Mouse (Mus musculus) limb, embryonic 13.5 days (tissue): ENCODE results near the gene Nudc. TPM values are rescaled to one million over a fixed set of nuclear protein-coding genes. Genes with fewer than 3 reads are reported as not detected.

ENCODE experiments used
- ATAC-seq: fragments of 200-750 bp; cut with Nextera tagmentation; 2 replicates; pipeline ENCODE4 v1.8.0; 2017; ENCODE audit warnings: low read depth, moderate number of reproducible peaks, moderate TSS enrichment; ENCODE audit not compliant: low FRiP score
- H3K27ac ChIP-seq: fragments of 300-500 bp; sonication (generic); 2 replicates; pipeline ENCODE4 v1.5.1; 2015; ENCODE audit warnings: inconsistent platforms, mild to moderate bottlenecking, moderate library complexity
- H3K27me3 ChIP-seq: fragments of 300-500 bp; sonication (generic); 2 replicates; pipeline ENCODE4 v1.6.1; 2015; ENCODE audit warnings: mild to moderate bottlenecking, inconsistent platforms
- H3K36me3 ChIP-seq: fragments of 300-500 bp; sonication (generic); 2 replicates; pipeline ENCODE4 v1.6.1; 2015; ENCODE audit warnings: inconsistent platforms, mild to moderate bottlenecking, moderate library complexity
- H3K4me1 ChIP-seq: fragments of 300-500 bp; sonication (generic); 2 replicates; pipeline ENCODE4 v1.6.1; 2015; ENCODE audit warnings: inconsistent platforms
- H3K4me2 ChIP-seq: fragments of 300-500 bp; sonication (generic); replicated peaks from 2 replicates; pipeline ENCODE4 v1.6.1; 2015; ENCODE audit warnings: inconsistent platforms, mild to moderate bottlenecking, moderate library complexity
- H3K4me3 ChIP-seq: fragments of 300-500 bp; sonication (generic); 2 replicates; pipeline ENCODE4 v1.5.1; 2015; ENCODE audit warnings: moderate library complexity, mild to moderate bottlenecking, inconsistent platforms
- H3K9ac ChIP-seq: fragments of 300-500 bp; sonication (generic); 2 replicates; pipeline ENCODE4 v1.6.1; 2015; ENCODE audit warnings: mild to moderate bottlenecking, inconsistent platforms
- H3K9me3 ChIP-seq: fragments of 300-500 bp; sonication (generic); 2 replicates; pipeline ENCODE4 v1.6.1; 2016; ENCODE audit warnings: inconsistent platforms
- WGBS: fragments of 180-500 bp; shearing (Covaris S2); methylation state at CpG from one replicate; pipeline ENCODE4 v1.1.7; 2015; 5-methylcytosine and 5-hydroxymethylcytosine counted together
- polyA plus RNA-seq: library from polyadenylated mRNA; unstranded; fragments of >200 nt; fragmentation: Nextera tagmentation; extraction: Ambion mirVana; gene quantifications from 2 replicates; pipeline ENCODE4 v1.2.1, GENCODE M21; 2015

The Nudc gene
- polyA plus RNA-seq, 1 experiment from 2014 or later: 291 TPM

GRCm38 (mm10) chr4:133567251-133567650, 21.5 kb upstream of the Nudc start:
- Histone ChIP-seq H3K9ac (no peak overlapping the region), H3K4me2 (no peak overlapping the region), H3K9me3 (peaks cover 3% of the 10 kb centered on the region; the same call in 1 of the 2 replicates), H3K36me3 (no peaks in the 10 kb centered on the region), H3K27ac (no peak overlapping the region), H3K4me3 (no peak overlapping the region), H3K27me3 (no peaks in the 10 kb centered on the region), H3K4me1 (no peaks in the 10 kb centered on the region)
- ATAC-seq: no peak
- WGBS: 15% methylated on average over 8 of the region's 8 CpGs

GRCm38 (mm10) chr4:133563123-133563571, 17.4 kb upstream of the Nudc start:
- no peak overlapping the region for H3K4me3 ChIP-seq
- WGBS: 73% methylated on average over 11 of the region's 11 CpGs
- no peak for ATAC-seq

DNA sequence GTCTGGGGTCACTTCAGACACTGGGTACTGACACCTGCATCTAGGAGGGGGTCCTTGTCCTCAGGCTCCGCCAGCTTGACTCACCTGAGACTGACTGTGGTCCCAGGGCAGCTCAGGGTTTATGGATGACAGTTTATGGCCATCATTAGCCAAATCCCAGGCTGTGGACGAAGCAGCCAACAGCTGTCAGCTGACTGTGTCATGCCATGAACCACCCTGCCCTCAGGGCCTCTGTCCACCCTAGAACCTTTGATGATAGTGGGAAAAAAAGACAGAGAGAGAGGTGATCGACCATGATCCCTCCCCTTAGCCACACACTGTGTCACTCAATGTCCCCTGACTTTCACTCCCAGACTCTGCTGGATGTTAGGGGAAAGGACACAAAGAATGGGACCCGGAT, 15.8 kb upstream of the Nudc start:
- Histone ChIP-seq H3K27me3 (no peaks in the 10 kb centered on the region), H3K4me2 (no peak overlapping the region), H3K9me3 (peaks cover 3% of the 10 kb centered on the region; the same call in 1 of the 2 replicates), H3K4me1 (no peaks in the 10 kb centered on the region), H3K27ac (no peak overlapping the region), H3K9ac (no peak overlapping the region), H3K4me3 (no peak overlapping the region), H3K36me3 (no peaks in the 10 kb centered on the region)
- ATAC-seq: no peak
- WGBS: 58% methylated on average over 4 of the region's 4 CpGs

More at GRCm38 (mm10) chr4:133563123-133563571, 17.4 kb upstream of the Nudc start:
- H3K9me3 ChIP-seq: peaks cover 3% of the 10 kb centered on the region; the same call in 1 of the 2 replicates
- no peak overlapping the region for H3K4me2 ChIP-seq
- H3K9ac ChIP-seq: no peak overlapping the region
- no peaks in the 10 kb centered on the region for H3K27me3 ChIP-seq
- no peaks in the 10 kb centered on the region for H3K36me3 ChIP-seq
- H3K4me1 ChIP-seq: no peaks in the 10 kb centered on the region
- no peak overlapping the region for H3K27ac ChIP-seq

GRCm38 (mm10) chr4:133559846-133560245, 14.1 kb upstream of the Nudc start:
- no peak for ATAC-seq
- H3K27ac ChIP-seq: no peak overlapping the region
- no peaks in the 10 kb centered on the region for H3K36me3 ChIP-seq
- peaks cover 3% of the 10 kb centered on the region; the same call in 1 of the 2 replicates for H3K9me3 ChIP-seq
- H3K9ac ChIP-seq: no peak overlapping the region
- H3K4me1 ChIP-seq: no peaks in the 10 kb centered on the region
- 79% methylated on average over 4 of the region's 4 CpGs for WGBS
- no peak overlapping the region for H3K4me2 ChIP-seq
- H3K4me3 ChIP-seq: no peak overlapping the region
- H3K27me3 ChIP-seq: peaks cover 5% of the 10 kb centered on the region; the same call in 1 of the 2 replicates

DNA sequence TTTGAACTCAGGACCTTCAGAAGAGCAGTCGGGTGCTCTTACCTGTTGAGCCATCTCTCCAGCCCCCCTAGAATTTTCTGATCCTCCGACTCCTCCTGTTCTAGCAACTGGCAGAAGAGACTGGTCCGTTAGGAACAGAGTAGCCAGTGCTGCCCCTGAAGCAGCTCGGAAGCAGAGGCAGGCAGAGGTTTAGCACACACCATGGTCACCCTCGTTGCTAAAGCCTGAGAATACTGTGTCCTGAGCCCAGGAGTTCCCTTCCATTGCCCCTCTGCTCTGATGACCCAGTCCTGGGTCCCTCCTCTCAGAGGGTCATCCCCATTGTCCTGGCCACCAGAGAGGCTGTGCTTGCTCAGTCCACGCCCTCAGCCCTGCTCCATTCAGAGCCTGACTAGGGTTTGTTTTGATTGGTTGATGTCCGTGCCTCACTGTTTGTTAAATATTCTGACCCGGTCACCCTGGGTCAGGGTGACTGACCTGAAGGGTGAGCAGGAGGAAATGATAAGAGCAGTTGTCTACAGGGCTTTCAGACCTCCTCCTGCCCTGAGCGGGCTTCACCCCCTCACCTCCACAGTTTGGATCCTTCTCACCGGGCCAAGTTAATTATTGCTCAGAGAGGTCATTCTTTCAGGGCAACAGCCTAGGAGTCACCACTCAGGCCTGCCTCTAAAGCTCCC, 11.4 kb upstream of the Nudc start:
- whole genome bisulfite sequencing: 38% methylated on average over 10 of the region's 10 CpGs
- no peaks in the 10 kb centered on the region for H3K9me3 ChIP-seq
- H3K27ac ChIP-seq: no peak overlapping the region
- peaks cover 22% of the 10 kb centered on the region; the same call in 1 of the 2 replicates for H3K27me3 ChIP-seq
- H3K4me1 ChIP-seq: no peaks in the 10 kb centered on the region
- no peak for ATAC-seq
- H3K4me3 ChIP-seq: no peak overlapping the region
- H3K9ac ChIP-seq: no peak overlapping the region
- no peak overlapping the region for H3K4me2 ChIP-seq
- H3K36me3 ChIP-seq: no peaks in the 10 kb centered on the region

GRCm38 (mm10) chr4:133553448-133554330, 7.9 kb upstream of the Nudc start:
- H3K27ac ChIP-seq: no peak overlapping the region
- H3K9me3 ChIP-seq: no peaks in the 10 kb centered on the region
- H3K4me1 ChIP-seq: no peaks in the 10 kb centered on the region
- H3K36me3 ChIP-seq: no peaks in the 10 kb centered on the region
- no peak overlapping the region for H3K4me2 ChIP-seq
- 72% methylated on average over 19 of the region's 19 CpGs for WGBS
- H3K27me3 ChIP-seq: peaks cover 27% of the 10 kb centered on the region; the same call in 1 of the 2 replicates
- no peak for ATAC-seq
- H3K9ac ChIP-seq: no peak overlapping the region
- no peak overlapping the region for H3K4me3 ChIP-seq

- Histone ChIP-seq H3K4me2 (no peak within 1 kb of the TSS), H3K36me3 (no peaks in the 10 kb centered on the region), H3K9me3 (peaks cover 2% of the 10 kb centered on the region; the same call in 1 of the 2 replicates), H3K27me3 (peaks cover 27% of the 10 kb centered on the region; the same call in 1 of the 2 replicates), H3K27ac (no peak within 1 kb of the TSS), H3K4me3 (no peak within 1 kb of the TSS), H3K9ac (no peak within 1 kb of the TSS), H3K4me1 (no peaks in the 10 kb centered on the region)
- ATAC-seq: no peak
- 73% methylated on average over 10 of the region's 10 CpGs for WGBS
These were observed 7.1 kb upstream of the Nudc start, which contains the start of gene Nr0b2 for GRCm38 (mm10) chr4:133552768-133553447. Gene Nr0b2, plus strand, starts transcription at chr4:133553376.

- Histone ChIP-seq H3K4me2 (no peak overlapping the region), H3K36me3 (no peaks in the 10 kb centered on the region), H3K4me1 (no peaks in the 10 kb centered on the region), H3K4me3 (no peak overlapping the region), H3K27me3 (peaks cover 27% of the 10 kb centered on the region; the same call in 1 of the 2 replicates), H3K27ac (no peak overlapping the region), H3K9ac (no peak overlapping the region), H3K9me3 (peaks cover 2% of the 10 kb centered on the region; the same call in 1 of the 2 replicates)
- no peak for ATAC-seq
- 75% methylated on average over 1 of the region's 1 CpGs for WGBS
These were observed 6.2 kb upstream of the Nudc start for GRCm38 (mm10) chr4:133552029-133552428.

GRCm38 (mm10) chr4:133536652-133537051, 9.1 kb downstream of the Nudc start:
- Histone ChIP-seq H3K27me3 (no peaks in the 10 kb centered on the region), H3K4me1 (no peaks in the 10 kb centered on the region), H3K27ac (no peak overlapping the region), H3K4me3 (no peak overlapping the region), H3K9ac (no peak overlapping the region), H3K36me3 (peaks cover 98% of the 10 kb centered on the region), H3K9me3 (no peaks in the 10 kb centered on the region), H3K4me2 (no peak overlapping the region)
- no peak for ATAC-seq
- WGBS: 88% methylated on average over 5 of the region's 5 CpGs

DNA sequence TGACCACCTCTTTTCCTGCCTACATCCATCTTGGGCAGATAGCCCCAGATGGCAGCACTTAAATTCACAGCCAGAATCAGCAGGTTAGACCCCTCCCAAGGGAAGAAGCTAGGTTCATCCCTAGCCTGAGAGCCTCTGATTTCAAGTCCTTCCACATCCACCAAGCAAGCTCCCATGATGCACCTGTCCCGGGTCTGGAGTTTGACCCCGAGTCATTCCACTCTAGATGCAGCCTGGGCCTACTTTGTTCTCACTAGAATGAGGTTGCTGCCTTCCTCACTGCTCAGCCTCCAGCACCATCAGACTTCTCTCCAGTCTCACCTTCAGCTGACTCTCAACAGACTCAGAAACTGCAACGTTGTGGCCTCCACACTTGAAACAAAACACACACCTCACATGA, 9.7 kb downstream of the Nudc start:
- H3K4me2 ChIP-seq: no peak overlapping the region
- no peaks in the 10 kb centered on the region for H3K4me1 ChIP-seq
- no peak overlapping the region for H3K9ac ChIP-seq
- H3K27ac ChIP-seq: no peak overlapping the region
- H3K36me3 ChIP-seq: peaks cover 98% of the 10 kb centered on the region
- no peaks in the 10 kb centered on the region for H3K27me3 ChIP-seq
- ATAC-seq: no peak
- WGBS: 84% methylated on average over 3 of the region's 3 CpGs
- H3K9me3 ChIP-seq: no peaks in the 10 kb centered on the region
- H3K4me3 ChIP-seq: no peak overlapping the region

DNA sequence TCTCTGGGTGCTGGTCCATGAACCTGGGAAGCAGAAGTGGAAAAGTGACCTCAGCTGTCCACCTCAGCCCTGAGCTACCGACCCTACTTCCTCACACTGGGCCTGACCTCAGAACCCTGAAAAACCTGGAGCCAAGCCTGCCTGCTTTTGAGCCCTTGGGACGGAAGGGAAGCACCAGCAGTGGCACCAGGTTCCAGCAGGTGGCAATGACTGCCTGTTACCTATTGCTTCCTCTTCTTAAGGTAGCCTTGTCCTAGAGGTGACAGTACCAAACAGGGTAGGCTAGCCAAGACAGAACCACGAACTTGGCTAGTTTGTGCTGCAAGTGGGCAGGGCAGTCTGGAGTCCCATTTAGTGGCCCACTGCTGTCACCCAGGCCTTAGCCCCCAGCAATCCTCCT, 13.0 kb downstream of the Nudc start:
- H3K9ac ChIP-seq: no peak overlapping the region
- H3K27me3 ChIP-seq: no peaks in the 10 kb centered on the region
- H3K4me2 ChIP-seq: no peak overlapping the region
- no peak overlapping the region for H3K4me3 ChIP-seq
- WGBS: 87% methylated on average over 3 of the region's 3 CpGs
- no peaks in the 10 kb centered on the region for H3K4me1 ChIP-seq
- ATAC-seq: no peak
- no peak overlapping the region for H3K27ac ChIP-seq
- no peaks in the 10 kb centered on the region for H3K9me3 ChIP-seq
- peaks cover 95% of the 10 kb centered on the region for H3K36me3 ChIP-seq

DNA sequence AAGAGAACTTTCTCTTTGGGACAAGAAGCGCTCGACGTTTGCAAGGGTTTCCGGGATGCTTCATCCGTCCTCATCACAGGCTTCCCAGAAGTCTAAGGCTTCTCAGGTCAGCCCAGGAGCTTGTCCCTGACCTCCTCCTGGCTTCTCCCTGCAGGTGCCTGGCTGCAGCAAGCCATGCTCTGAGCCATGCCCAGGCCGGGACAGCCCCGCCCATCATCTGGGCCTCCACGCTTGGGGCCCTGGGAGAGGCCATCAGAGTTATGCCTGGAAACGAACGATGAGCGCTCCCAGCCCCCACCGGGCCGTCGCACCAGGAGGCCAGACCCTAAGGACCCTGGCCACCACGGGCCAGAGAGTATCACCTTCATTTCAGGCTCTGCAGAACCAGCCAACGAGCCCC, 18.0 kb downstream of the Nudc start:
- H3K4me1 ChIP-seq: no peaks in the 10 kb centered on the region
- H3K9ac ChIP-seq: no peak overlapping the region
- peaks cover 4% of the 10 kb centered on the region; the same call in 1 of the 2 replicates for H3K9me3 ChIP-seq
- no peaks in the 10 kb centered on the region for H3K27me3 ChIP-seq
- H3K27ac ChIP-seq: no peak overlapping the region
- H3K36me3 ChIP-seq: peaks cover 49% of the 10 kb centered on the region
- H3K4me2 ChIP-seq: no peak overlapping the region
- ATAC-seq: no peak
- H3K4me3 ChIP-seq: no peak overlapping the region
- WGBS: 63% methylated on average over 16 of the region's 16 CpGs
